Mouse (Mus musculus): Measurements from ENCODE around the gene Katnb1.

Gene Katnb1

DNA sequence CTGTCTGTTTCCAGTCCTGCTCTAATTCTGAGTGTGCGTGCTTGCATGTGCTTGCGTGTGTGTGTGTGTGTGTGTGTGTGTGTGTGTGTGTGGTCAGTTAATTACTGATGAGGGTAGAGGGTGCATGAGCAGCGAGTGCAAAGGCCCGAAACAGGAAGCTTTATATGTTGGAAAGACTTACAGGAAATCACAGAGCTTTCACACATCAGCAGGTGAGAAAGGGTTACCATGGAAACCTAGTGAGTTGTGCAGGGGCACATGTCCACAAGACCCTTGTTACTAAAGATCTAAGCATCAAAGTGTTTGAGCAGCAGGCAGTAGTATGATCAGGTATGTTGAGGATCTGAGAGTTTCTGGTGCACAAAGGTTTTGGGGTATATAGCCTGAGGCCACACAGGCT, 3.3 kb downstream of the Katnb1 start:
- no peak for DNase-seq (ENCODE audit: low spot score in 2 of 2)

DNA sequence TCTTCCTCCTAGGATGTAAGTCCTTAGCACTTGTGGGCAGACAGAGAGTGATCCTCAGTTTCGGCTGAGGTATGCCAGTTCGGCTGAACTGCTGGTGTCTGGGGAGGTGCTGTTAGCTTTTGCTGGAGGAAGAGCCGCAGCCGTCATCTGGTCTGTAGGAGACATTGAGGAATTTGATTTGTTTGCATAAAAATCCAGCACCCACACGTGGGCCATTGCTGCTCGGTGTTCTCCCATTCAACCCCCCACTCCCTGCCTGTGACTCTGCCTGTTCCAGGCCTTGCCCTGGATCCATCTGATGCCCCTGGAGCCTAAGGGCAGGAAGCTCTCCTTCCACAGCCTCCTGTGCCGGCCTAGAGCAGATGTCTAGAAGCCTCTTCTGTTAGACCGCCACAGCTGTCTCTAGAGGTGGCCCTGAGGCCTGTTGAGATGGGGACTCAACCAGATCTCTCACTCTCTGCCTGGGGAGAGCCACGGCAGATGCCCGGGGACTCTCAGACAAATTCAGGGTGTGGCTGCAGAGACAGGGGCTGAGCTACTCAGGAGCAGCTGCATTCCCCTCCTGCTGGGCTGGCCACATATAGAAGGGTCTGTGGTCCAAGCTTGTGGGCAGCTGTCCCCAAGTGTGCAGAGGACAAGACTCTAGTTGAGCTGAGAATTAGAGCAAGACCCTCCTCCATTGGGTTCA, 3.9 kb downstream of the Katnb1 start:
- no peak for DNase-seq (ENCODE audit: low spot score in 2 of 2)

DNA sequence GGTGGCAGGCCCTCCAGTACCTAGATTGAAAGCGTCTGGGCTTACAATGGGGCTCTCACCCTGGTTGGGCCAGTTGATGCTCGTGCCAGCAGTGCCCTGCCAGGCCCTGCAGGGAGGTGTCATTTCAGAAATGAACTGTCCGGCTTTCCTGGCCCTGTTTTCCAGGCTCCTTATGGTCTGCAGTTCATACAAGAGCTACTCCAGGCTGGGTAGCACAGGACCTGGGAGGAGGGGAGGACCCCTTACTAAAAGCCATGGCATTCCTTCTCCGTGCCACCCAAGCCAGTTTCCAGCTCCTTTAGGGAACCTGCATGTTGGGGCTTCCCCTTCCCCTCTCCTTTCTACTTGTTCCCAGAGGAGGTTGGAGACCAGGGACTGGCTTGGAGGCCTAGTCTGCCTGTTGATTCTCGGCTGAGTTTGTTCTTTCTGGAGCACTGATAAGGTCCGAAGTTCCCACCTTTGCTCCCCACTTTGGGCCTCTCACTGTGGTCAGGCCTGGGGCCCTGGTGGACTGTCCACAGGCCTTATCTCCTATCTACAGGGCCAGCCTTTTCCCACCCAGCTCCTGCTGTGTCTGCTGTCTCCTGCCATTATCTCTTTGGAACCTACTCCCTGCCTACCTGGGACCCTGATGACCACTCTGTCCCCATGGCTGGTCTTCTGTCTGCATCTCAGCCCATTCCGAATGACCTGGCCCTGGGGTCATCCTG, 4.6 kb downstream of the Katnb1 start:
- no peak for DNase-seq (ENCODE audit: low spot score in 2 of 2)

GRCm38 (mm10) chr8:95093574-95093973, 12.6 kb downstream of the Katnb1 start:
- DNase-seq (ENCODE audit: low spot score in 2 of 2), result no peak

DNA sequence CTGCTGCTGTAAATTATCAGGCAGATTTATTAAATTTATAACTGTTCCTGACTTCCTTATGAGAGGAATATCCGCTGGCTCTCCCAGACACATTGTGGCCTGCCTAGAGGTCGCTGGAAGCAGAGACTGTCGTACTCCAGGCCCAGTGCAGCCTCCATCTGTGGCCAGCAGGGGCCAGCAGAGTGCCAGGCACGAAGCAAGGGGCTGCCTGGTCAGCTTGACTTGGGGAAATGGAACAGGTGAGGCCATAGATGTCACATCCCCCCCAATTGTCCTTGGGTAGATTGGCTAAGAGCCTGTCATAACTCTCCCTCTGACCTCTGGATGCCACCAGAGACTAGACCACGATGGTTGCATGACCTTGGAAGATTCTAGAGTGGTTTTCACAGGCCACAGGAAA, 18.0 kb downstream of the Katnb1 start:
- peak; percentile 72 to 78 for DNase-seq (ENCODE audit: low spot score in 2 of 2)

GRCm38 (mm10) chr8:95101972-95102371, 21.0 kb downstream of the Katnb1 start:
- DNase-seq (ENCODE audit: low spot score in 2 of 2), result no peak

DNA sequence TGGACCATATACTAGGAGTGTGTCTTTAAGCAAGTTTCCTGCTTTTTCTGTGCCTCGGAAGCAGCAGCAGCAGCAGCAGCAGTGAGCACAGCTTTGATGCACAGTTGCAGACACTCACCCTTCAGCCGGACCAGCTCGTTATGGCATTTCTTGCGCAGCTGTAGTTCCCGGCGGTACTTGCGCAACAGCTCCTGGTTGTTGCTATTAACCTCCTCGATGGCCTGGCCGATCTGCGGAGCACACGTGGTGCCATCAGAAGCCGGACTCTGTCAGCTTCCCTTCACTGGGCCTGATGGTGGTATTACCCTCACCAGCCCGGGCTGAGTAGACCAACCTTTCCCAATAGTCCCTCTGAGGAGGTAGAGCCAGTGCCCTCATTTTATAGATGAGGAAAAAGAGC, 26.3 kb downstream of the Katnb1 start:
- DNase-seq (ENCODE audit: low spot score in 2 of 2), result no peak

- DNase-seq (ENCODE audit: low spot score in 2 of 2), result no peak
These were observed 31.6 kb downstream of the Katnb1 start for GRCm38 (mm10) chr8:95112594-95112993.

GRCm38 (mm10) chr8:95113108-95113507, 32.1 kb downstream of the Katnb1 start:
- DNase-seq (ENCODE audit: low spot score in 2 of 2), result no peak

- DNase-seq (ENCODE audit: low spot score in 2 of 2), result peak in 1 of 2 experiments; percentile 37
These were observed 32.8 kb downstream of the Katnb1 start for GRCm38 (mm10) chr8:95113750-95114149.

- no peak for DNase-seq (ENCODE audit: low spot score in 2 of 2)
These were observed 42.5 kb downstream of the Katnb1 start for GRCm38 (mm10) chr8:95123455-95123854.

- DNase-seq (ENCODE audit: low spot score in 2 of 2), result no peak
These were observed 45.5 kb downstream of the Katnb1 start for GRCm38 (mm10) chr8:95126497-95126896.

DNA sequence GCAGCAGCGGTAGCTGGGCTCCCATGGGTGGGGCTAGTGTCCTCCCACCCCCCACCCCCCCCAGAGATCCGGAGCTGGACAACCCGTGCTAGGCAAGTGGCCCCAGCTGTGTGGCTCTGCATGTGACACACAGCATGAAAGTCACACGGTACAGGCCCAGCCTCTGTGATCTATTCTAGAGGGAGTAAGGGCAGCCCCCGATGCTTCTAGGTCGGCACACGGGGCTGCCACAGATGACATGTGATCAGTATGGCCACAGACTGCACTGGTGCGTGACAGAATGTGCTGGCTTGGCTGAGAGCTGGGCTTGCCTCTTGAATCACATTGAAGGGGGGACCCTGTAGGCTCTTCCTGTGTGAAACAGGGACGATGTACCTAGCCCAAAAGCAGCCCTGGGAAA, 46.7 kb downstream of the Katnb1 start:
- no peak for DNase-seq (ENCODE audit: low spot score in 2 of 2)

DNA sequence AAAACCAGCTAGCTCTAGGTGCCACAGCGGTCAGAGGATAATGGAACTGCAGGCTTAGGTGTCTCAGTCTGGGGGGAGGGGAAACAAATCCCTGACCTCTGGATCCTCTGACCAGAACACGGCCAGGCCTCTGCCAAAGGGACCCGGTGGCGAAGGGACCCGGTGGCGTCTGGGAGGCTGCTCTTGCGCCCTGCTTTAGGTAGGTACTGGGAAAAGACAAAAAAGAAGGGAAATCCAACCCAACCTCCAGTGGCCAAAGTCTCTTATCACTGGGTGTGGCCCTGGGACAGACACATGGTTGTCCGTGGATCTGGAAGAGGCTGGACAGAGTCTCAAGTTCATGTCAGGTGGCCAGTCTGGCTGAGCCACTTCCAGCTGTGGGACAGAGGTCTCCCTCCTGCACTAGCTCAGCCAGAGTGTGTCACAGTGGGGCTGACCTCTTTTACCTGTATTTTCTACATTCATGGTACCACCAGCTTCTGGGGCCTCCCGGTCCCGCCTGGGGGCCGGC, 47.8 kb downstream of the Katnb1 start:
- no peak for DNase-seq (ENCODE audit: low spot score in 2 of 2)

DNA sequence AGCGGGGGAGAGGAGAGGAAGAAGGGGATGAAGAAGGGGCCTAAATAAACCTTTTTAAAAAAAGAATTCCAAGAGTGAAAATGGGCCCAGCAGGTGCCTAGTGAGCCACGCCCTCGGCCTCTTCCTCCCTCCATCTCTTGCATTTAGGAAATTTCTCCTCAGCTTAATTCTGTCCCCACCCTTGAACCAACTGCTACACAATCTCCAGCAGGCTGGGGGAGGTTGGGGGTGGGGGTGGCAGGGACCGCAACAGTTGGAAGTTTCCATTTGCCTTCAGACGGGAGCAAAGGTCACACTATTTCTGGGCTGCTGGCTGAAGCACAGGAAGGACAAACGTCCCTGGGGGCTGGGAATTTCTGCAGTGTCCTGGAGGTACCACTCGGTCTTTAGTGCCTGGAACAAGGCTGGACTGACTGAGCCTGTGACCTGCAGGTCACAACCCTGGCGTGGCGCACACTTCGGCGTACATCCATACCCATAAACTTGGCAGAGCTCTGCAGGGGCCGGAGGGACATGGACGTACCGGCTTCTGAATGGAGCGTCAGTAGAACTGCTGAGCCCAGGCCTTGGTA, 50.1 kb downstream of the Katnb1 start:
- no peak for DNase-seq (ENCODE audit: low spot score in 2 of 2)

DNA sequence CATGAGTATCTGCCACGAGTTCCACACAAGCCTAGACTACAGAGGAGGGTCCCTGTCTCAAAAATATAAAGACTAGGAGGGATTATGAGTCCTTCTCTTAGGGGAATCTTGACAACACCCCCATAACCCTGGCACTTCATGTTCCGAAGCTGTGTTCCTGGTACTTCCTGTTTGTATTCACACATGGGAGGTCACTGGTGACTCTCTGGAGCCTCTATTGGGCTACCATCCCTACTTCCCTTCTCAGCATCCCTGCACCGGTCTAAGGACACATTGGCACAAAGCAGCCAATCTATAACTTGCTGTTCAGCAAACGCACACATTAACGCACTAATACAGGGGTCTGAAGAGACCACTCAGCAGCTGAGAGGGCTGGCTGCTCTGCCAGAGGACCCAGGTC, 51.0 kb downstream of the Katnb1 start:
- no peak for DNase-seq (ENCODE audit: low spot score in 2 of 2)

DNA sequence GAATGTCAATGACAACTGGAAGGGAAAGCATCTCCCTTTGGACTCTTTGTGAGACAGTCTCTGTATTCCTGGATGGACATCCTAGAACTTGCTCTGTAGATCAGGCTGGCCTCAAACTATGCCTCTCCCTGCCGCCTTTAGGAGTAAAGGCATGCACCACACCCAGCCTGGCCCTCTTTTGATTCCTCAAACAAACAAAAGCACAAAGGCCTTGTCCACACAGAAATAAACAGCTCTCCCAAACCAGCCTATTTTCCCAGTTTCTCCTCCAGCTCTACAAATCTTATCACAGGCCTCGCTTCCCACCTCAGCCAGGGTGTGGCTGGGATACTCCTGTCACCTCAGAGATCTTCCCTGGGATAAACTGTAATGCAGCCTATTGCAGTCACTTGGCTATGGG, 53.2 kb downstream of the Katnb1 start:
- DNase-seq (ENCODE audit: low spot score in 2 of 2), result no peak

DNA sequence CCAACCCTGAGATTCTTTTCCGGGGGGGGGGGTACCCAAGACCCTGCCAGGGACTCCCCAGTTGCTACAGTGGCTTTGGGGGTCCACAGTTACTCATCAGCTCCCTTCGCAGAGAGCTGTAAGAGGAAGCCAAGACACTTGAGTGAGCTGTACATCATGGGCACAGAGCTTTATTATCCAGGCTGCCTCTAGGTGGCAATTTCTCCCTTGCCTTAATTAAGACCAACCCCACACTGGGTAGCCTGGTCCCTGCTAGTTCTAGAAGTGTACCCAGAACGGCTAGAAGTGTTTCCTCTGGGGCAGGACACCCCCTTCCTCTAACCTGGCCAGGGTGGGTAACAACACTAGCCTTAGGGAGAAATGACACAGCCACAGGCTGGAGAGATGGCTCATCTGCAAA, 54.3 kb downstream of the Katnb1 start:
- no peak for DNase-seq (ENCODE audit: low spot score in 2 of 2)

DNA sequence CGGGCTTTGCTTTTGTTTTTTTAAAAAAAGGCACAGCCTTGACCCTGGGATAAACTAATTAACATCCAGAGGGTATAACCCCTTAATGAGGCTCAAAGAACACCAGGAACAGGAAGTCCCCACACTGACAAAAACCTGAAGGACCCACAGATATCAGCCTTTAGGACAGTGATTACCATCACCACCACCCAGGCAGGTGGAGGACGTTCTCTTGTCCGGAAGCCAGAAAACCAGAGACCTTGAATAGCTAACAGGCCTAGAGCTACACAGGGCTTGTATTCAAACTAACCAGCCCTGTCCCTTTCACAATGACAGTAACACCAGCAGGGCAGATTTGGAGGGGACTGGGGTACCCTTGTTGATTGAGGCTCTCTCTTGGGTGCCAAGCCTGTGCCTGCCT, 55.2 kb downstream of the Katnb1 start:
- DNase-seq (ENCODE audit: low spot score in 2 of 2), result no peak

DNA sequence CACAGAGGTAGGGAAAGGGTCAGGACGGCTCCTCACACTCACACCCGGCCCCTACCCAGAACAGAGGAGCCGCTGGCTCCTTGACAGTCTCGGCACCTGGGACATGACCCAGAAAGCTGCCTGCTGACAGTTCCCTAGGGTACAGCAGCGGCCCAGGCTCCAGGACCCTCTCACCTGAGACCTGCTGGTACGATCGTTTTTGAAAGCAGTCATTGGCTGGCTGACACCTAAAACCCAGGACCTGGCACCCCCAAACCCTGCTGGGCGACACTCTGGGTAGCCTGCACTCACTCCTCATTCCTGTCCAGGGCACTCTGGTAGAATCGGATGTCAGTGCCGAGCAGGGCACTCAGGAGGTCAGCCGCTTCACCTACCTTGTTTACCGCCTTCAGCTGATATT, 56.2 kb downstream of the Katnb1 start:
- DNase-seq (ENCODE audit: low spot score in 2 of 2), result no peak

DNA sequence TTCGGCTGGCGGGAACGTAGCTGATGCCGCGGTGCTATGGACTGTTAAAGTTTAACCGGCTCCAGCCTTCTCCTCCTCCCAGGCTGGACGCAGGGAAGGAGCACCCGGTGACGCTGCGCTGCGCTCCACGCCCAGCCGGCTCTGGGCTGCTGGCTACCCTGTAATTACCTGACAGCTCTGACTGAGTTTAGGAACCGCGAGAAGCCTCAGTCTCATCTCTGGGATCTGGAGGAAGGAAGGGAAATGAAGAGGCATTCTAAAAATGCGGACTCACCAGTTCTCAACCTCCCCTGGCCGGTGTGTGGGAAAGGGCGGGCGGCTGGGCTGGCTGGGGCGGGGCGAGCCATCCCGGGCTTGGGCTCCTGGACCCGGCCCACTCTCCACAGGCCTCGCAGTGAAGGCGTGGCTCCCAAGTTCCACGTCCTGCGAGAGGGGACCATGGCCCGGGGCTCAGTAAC, 56.7 kb downstream of the Katnb1 start:
- DNase-seq (ENCODE audit: low spot score in 2 of 2), result no peak

DNA sequence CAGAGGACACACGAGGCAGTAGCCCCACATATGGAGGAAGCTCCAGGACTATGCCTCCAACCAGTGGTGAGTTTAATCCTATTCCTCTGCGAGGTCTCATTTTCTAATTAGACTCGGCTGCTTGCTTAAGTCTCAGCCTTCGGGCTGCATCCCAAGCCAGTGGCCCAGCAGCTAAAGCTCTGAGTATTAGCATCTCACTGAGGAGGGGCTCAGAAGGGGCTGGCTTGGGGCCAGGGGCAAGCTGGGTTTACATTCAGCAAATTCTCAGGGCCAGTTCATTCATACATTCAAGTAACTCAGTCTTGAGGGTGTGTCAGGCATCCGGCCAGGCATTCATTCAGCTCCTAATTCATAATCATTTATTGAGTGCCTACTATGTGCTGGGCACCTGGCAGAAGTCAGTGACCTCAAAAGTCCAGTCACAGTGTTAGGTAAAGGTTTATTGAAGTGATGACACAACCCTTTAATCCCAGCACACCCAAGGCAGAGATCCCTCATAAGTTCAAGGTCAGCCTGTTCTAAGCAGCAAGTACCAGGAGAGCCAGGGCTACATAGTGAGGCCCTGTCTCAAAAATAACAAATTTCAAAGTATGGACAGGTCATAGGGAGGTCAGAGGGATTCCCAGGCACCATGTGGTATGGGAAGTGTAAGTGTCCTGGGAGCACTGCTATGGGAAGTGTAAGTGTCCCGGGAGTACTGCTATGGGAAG, 57.5 kb downstream of the Katnb1 start:
- no peak for DNase-seq (ENCODE audit: low spot score in 2 of 2)

GRCm38 (mm10) chr8:95139051-95139365, 58.0 kb downstream of the Katnb1 start:
- no peak for DNase-seq (ENCODE audit: low spot score in 2 of 2)
